Mouse (Mus musculus) heart, embryonic 16.5 days (tissue): ENCODE results near the gene Osgepl1. TPM values are rescaled to one million over a fixed set of nuclear protein-coding genes. Genes with fewer than 3 reads are reported as not detected.

Source experiments
- polyA plus RNA-seq: library from polyadenylated mRNA; unstranded; fragments of >200 nt; fragmentation: Nextera tagmentation; extraction: Ambion mirVana; gene quantifications from 2 replicates; pipeline ENCODE4 v1.2.1, GENCODE M21; 2015

Gene Osgepl1
- polyA plus RNA-seq, 1 experiment from 2014 or later = 29.2 TPM

Other genes with a start within 250 kb of the Osgepl1 start
- gene 1700019A02Rik, start 126.0 kb upstream of the Osgepl1 start, polyA plus RNA-seq = not detected in 2 replicates
- 9.4 and 10.3 TPM in 2 replicates for gene Pms1, start 16.6 kb upstream of the Osgepl1 start, polyA plus RNA-seq
- 28.6 and 31.2 TPM in 2 replicates for gene Ormdl1, start 16.5 kb upstream of the Osgepl1 start, polyA plus RNA-seq
- gene Gm28778, start 16.5 kb upstream of the Osgepl1 start, polyA plus RNA-seq = not detected in 2 replicates
- gene Asdurf, start 39.0 kb downstream of the Osgepl1 start, polyA plus RNA-seq = 8.5 TPM in 1 of 2 replicates, not detected in the other
- gene Gm28551, start 39.0 kb downstream of the Osgepl1 start, polyA plus RNA-seq = 0.17 and 0.42 TPM in 2 replicates
- gene Asnsd1, start 39.1 kb downstream of the Osgepl1 start, polyA plus RNA-seq = 55.7 and 61.6 TPM in 2 replicates